Mouse (Mus musculus) lung, postnatal 0 days (tissue): ENCODE data around the gene Sergef.

Experiments used
- CTCF ChIP-seq: IDR thresholded peaks from 2 replicates; pipeline ENCODE4 v1.5.1; 2016; ENCODE audit warnings: antibody characterized with exemption, mild to moderate bottlenecking
- EP300 ChIP-seq: IDR thresholded peaks from 2 replicates; pipeline ENCODE4 v1.6.1; 2016; ENCODE audit warnings: antibody characterized with exemption, mild to moderate bottlenecking, control low read depth

- TF ChIP-seq CTCF: no peak
- TF ChIP-seq EP300: no peak
Measured at GRCm38 (mm10) chr7:46686827-46687226, 47.2 kb upstream of the Sergef start.
